Mouse (Mus musculus) mature B cell (primary cell): ENCODE measurements around the gene Scamp5.

Experiments
- in situ Hi-C: fragments of 300-500 bp; cut with MboI; formaldehyde crosslinking; loops from 2 replicates; pipeline ENCODE4 v1.14.3; 2019

Gene Scamp5

GRCm38 (mm10) chr9:57420321-57421120 is 47.3 kb downstream of the Scamp5 start:
- in situ Hi-C loops: no loop called here

DNA sequence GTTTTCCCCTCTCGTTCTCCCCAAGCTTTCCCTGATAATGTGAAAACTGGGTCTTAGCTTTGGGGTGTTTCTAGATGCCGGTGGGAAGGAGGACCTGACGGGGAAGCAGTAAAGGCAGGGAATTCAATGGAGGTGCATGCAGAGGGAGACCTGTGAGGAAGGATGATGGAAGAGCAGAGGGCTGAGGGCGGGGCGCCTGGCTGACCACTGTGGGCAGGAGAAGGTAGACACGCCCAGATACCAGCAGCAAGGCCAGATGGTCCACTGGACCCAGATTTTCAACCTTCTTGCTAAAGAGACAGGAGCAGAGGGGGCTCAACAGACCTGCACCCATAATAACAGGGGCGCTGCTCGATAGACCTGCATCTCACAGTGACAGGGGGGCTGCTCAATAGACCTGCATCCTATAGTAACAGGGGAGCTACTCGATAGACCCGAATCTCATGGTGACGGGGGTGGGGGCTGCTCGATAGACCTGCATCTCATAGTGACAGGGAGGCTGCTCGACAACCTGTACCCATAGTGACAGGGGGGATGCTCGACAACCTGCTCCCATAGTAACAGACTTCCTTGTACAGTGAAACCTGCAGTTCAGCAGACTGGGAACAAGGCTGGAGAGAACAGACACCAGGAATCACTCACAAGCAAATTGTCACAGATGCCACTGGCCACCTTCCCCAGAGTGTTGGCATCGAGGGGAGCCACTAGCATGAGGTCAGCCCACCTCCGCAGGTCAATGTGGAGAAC is 48.2 kb downstream of the Scamp5 start:
- in situ Hi-C loops: no loop called here

DNA sequence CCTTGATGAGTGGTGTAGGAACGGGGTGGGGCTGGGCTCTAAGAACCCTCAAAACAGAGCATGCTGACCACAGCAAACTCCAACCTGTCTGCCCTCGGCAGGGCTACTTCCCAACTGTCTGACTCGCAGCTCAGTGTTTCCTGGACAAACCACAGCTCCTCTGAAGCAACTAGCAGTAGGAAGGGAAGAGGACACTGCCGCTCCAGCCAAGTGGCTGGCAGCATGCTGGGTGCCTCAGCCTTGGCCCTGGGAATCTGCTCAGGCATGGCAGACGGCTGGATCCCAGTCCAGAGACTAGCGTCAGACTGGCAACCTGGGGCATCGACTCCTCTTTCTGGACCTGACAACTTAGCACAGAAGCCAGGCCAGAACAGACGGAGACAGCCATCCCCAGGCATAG is 50.5 kb downstream of the Scamp5 start:
- in situ Hi-C loops: no loop called here

- in situ Hi-C loops: no loop called here
Measured at GRCm38 (mm10) chr9:57407120-57407905, 60.5 kb downstream of the Scamp5 start.

GRCm38 (mm10) chr9:57406395-57406794 is 61.5 kb downstream of the Scamp5 start:
- in situ Hi-C loops: no loop called here

- in situ Hi-C loops: no loop called here
Measured at GRCm38 (mm10) chr9:57404036-57404435, 63.8 kb downstream of the Scamp5 start.

DNA sequence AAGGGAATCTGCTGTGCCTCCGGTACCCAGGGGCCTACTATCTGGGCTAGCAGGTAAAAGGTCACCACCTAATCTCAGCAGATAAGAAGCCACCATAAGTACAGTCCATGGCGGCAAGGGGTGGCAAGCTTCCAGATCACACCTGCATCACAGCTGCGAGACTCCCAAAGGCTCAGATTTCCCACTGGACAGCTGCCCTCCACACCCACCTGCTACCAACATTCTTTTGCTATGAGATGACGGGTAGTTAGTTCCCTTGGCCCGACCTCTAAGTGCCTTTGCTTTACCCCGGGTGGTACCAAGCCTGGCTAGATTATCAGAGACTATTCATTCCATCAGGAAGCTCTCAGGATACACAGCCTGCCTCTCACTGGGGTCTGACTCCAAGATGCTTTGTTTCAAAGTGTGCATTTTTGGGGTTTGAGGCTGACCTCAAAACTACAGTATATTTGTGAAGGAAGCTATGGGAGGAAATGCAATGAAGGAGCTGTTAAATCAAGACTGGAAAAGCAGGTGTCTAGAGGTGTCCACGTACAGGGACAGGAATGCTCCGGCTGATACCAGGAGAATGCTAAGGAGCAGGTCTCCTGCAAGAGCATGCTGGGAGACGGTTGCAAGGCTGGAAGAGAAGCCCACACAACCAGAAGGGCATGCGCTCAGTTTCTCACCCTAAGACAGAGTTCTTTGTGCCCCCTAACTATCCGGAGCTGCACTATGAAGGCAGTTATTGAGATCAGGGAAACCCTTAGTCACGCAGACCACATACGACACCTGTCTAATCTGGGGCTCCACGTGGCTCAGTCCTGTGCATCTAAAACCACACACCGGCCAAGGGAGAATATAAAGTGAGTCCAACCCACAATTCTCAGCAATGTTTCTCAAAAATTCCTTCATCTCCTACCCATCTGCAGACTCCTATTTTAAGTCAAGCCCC is 65.3 kb downstream of the Scamp5 start:
- in situ Hi-C loops: no loop called here

DNA sequence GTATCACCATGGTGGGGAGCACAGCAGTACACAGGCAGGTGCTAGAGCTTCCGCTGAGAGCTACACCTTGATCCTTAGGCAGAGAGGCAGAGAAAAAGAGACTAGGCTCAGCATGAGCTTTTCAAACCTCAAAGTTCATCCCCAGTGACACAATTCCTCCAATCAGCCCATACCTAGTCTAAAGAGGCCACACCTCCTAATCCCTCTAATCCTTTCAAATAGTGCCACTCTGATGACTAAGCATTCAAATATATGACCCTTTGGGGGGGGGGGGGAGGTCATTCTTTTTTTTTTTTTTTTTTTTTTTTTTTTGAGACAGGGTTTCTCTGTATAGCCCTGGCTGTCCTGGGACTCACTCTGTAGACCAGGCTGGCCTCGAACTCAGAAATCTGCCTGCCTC is 69.1 kb downstream of the Scamp5 start:
- in situ Hi-C loops: no loop called here

- in situ Hi-C loops: no loop called here
Measured at GRCm38 (mm10) chr9:57392892-57393291, 75.0 kb downstream of the Scamp5 start.
